Mouse (Mus musculus) lung, postnatal 4 days (tissue): ENCODE measurements around the gene Garnl3.

ENCODE experiments used
- DNase-seq, 2 experiments: peaks; one replicate each; pipeline ENCODE4 v3.0.0; 2021

Garnl3 gene

DNA sequence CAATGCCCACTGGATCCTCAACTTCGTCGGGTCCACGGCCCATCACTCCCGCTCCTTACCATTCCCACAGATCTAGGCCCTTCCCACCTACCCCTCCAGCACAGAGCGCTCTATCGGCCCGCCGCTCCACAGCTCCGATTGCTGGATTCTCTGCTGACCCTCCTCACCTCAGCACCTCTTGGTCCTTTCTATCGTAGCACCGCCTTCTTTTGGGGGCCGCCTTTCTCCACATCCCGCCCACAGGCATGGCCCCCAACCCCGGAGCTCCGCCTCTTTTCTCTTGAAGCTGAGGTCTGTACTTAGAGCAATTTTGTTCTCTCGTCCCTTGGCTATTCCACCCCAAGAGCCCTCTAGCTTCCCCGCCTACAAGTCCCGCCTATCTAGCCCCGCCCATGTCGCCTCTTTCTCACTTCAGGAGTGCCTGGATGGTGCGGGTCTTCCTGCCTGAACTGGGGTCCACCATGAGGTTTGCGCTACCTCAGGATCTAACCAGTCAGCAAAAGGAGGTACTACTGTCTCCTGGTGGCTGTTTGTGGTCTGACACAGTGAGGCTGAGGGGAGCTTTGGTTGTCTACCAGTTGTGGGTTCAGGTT, at the start of gene Garnl3:
Gene Garnl3, minus strand, starts transcription at position 155 of the 593 bp plus-strand sequence.
- peak; percentile 79 to 82 for DNase-seq

DNA sequence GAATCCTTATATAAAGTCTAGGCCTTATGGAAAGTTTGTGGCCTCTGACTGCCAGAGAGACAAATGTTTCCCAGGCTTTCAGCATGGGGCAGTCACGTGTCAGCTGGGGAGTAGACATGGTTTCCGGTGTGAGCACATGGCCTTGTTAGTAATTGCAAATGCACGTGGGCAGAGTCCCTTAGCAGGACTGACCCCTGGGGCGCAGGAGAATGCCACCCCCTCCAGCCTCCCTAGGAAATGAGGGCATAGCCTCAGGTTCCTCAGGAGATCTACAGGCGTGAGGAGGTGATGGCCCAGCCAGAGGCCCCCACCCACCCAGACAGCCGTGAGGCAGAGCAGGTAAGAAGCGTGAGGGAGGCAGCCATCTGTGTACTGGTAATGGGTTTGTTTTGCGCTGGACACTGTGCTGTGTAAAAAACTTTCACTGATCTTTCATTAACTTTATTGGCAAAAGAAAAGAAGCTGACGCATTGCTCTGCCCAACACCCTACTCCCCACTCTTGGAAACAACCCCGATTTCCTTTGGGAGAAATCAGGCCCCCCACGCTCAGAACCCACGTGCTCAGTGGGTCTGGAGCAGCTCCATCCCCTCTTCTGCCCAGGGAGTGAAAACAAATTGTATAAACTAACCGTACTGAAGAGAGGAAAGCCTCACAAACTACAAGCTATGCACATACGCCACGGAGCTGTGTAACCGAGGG, 48.6 kb upstream of the Garnl3 start:
- DNase-seq: peak; percentile 31 to 48

DNA sequence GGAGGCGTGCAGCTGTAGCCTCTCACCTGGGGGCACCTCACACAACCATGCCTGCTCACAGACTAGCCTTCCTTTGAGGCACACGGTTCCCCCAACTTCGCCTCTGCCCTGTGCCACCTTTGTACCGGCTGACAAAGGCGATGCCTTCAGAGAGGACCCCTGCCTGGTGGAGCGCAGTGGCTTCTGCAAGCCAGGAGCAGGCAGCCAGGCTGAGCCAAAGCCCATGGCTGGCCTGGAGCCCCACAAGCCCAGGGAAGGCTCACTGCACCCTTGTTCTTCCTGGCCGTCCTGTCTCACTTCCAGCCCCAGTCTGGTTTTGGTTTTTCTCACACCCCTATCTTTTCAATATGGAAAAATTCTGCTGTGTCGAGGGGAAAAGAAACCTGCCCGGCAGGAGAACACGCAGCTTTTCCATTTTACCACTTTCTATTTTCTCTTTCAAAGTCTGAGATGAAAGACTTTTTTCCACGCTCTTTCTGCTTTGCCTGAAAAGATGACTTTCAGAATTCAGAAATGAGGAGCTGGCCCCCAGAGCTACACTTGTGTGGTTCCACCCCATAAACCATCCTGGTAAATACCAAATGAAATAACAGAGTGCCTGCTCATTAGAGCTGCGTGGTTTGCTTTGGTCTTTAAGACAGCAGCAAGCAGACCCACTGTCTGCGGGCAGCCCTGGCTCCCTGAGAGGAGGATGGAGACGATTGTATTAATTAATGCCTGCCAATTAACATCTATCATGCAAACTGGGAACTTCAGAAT, 47.9 kb upstream of the Garnl3 start:
- no peak for DNase-seq

DNA sequence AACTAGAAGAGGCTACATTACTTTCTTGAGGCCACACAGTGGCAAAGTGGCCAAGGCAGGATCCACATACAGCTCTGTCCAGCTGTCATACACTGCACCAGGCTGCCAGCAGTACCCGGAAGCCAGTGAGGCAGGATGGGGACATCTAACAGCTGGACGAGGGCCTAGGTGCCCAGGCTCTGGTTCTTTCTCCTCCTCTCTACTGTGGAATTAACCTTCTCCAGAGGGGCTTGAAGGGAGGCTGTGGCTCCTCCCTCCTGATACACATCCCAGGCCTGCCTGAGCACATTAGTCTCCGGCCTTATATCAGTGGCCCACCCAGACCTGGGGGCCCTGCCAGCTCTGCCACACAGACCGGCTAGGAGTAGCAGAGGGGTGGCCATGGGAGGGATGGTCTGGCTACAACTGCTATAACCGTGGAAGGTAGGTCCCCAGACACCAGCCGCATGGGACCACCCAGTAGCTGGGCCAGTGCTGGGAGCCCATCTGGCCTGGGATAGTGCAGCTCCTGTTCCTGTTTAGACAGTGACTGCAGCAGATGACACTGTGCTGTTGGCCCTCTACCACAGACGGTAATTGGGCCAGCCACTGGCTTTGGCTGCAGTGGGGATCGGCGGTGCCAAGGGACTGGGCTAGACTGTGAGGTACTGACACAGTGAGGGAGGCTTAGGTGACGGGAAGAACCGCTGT, 46.9 kb upstream of the Garnl3 start:
- DNase-seq: peak; percentile 51 to 75

DNA sequence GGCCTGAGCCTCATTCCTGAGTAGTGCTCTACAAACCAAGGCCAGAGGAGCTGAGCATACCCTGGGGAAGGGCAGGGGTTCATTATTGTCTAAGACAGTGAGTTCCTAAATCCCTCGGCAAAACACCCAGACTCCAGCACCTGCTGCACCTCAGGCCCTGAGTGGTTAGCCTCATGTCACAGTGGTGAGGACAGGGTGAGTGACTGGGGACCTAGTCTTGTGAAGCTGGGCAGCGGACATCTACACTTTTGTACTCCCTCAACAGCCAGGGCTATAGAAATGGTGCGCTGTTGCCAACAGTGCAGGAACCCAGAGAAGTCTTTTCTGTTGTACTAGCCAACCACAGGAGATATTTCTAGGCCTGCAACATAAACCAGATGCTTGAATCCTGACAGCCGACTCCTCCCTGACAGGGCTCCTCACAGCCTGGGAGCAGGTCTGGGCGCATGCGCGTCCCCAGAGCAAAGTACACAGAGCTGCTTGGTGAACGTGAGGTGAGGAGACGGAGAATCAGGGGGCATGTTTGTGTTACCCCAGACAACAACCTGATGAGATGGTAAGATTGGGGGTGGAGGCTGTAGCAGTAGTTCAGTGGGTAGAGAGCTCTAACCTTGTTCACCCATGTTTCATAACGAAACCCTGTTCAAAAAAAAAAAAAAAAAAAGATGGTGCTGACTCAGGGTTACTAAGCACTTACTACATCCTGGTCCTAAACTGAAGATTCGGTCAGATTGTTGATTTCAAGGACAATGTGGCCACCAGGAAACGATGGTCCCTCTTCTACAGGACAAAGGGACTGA, 46.2 kb upstream of the Garnl3 start:
- DNase-seq: no peak

DNA sequence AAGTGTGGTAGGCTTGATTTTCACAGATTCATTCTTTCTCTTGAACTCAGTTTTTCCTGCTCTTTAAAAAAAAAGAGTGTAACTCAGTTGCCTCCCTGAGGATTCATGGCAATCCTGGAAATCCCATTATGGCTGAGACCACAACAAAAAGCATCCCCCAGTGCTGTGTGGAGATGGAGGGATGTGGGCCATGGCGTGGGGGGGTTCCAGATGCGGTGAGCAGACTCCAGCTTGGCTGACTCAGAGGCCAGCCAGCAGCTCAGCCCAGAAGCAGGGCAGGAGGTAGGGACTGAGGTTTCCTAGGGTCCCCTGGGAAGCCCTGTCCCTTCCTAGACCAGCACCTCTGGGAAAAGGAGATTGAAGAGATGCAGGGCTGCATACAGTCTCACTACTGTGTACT, 45.5 kb upstream of the Garnl3 start:
- no peak for DNase-seq

DNA sequence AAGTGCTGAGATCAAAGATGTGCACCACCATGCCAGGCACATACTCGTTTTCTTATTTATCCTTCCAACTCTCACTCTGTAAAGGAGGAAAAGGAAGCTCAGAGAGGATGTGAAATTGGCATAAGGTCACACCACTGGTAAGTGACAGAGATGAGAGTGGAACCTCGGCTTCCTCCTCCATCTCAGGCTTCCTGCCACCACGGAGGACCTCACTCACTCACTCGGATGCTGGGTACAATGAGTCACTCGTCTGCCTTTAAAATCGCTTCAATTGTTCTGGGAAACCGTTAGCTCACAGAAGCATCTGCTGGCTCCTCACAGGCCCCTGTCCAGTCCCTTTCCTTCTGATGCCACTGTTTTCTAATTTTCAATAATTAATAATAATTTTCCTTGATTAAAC, 45.1 kb upstream of the Garnl3 start:
- DNase-seq: no peak

DNA sequence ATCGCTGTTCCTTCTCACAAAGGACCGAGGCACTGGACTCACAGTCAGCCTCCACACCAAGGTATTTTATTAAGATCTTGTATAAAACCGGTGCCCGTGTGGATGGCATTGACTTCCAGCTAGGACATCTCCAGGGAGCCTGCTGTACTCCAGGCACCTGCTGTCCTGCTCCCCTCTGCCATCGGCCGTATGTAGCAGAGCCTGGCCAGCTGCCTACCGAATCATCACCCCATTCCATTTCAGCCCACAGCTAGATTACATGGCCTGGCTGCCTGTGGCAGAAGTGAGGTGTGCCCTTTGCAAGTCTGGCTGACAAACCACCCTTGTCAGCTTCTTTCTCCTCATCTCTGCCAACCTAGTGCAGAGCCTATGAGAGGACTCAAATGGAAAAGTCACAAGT, 42.2 kb upstream of the Garnl3 start:
- no peak for DNase-seq

DNA sequence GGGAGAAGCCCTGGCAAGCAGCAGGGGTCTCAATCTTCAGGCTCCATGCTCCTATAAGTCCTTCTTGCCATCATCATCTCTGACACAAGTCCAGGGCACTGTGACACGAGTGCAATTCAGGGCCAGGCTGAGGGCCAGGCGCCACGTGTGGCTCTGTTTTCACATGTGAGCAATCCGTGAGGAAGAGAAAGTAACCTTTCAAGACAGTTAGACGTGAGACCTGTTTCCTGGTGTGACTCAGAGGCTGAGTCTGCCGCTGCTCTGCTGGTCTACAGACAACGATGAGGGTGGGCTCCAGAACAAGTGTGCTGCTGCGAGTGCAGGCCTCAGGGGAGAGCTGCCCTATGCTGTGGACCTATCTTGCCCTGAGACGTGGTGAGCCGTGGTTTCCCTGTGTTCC, 41.7 kb upstream of the Garnl3 start:
- DNase-seq: no peak

DNA sequence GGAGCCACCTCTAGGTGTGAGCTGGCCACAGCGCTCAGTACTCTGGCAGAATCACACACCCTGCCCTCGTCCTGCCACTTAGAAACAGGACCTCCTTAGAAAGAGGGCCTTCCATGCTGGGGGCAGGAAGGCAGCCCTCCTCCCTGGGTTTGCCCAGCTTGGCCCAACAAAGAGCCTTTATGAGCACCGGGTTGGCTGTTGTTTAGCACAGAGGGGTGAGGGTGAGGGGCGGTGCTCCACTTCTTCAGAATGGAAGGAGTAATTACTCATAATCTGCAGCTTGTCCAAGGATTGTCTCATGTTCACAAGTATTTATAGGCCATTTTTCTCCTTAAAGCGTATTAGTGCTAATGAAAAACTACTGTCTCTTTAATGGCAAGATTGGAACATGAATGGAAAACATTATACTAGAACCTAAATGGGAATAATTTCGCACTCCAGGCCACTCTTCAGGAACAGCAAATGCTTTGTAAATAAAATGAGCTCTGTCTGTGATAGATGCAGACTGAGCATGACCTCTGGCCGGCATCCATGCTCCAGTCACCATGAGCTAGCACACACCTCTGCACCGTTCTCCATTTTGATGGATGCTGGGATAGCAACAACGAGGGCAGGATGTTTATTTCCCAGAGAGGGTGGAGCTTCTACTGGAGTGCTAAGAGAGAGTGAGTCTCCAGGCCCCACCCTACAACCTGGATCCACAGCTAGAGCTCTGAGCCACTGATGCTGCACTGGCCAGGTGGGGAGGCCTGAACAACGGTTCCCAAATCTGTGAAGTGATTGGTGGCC, 39.5 kb upstream of the Garnl3 start:
- no peak for DNase-seq

DNA sequence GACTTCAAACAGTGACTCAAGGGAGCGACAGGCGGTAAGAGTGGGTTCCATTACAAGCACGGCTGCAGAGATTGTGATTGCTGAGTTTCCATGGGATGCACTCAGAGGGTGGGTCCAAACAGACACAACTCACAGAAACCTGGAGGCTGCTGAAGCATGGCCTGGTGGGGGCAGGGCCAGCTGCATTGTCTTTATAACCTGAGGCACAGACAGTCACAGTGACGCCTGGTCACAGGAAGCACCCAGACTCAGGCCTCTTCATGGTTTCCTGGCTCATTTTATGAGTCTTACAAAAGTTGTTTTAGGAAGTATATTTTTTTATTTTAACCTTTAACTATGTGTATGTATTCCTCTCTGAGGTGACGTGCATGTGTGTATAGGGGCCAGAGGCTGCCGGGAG, 38.0 kb upstream of the Garnl3 start:
- DNase-seq: no peak

DNA sequence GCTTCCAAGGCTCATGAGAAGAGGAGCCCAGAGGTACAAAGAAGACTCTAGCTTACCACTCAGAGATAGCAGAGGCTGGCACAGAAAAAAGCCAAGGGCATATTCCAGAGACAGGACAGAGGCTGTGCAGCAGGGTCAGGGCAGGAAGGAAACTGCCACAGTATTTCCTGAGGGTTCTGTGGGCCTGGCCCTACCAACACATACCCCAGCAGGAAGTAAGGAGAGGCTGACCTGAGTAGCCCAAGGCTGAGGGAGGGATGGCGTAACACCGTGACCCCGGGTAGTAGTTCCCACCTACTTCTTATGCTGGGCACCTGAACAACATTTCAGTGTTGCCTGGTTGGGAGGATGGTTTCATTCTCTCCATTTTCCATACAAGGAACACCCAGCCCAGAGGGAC, 35.6 kb upstream of the Garnl3 start:
- no peak for DNase-seq

DNA sequence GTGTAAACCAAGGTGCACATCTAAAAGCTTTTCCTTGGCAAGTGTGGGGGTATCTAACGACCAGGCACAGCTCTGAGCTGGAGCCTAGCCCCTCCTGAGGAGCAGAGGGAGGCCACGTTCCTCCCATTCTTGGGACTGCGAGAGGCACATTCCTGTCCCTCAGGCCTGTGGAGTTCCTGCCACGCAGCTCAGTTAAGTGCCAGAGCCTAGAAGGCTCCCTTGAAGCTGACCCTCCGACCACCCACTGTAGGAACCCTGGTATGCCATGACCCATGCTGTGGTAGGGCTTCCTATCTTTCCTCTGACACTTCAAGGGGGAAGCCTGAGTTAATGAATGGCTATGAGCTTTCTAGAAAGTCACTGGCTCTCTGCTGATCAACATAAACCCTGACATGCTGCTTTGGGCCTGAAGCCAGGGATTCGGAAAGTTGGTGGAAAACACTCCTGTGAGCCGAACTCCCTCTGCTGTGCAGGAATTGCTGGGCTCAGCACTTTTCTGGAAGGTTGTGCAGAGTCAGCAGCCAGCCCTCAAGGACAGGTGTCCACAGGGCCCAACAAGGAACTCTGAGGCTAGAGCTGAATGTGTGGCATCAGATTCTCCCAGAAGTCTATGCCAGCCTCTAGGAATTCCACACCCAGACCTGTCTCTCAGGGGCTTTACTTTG, 34.4 kb upstream of the Garnl3 start:
- DNase-seq: peak; percentile 39 to 69

DNA sequence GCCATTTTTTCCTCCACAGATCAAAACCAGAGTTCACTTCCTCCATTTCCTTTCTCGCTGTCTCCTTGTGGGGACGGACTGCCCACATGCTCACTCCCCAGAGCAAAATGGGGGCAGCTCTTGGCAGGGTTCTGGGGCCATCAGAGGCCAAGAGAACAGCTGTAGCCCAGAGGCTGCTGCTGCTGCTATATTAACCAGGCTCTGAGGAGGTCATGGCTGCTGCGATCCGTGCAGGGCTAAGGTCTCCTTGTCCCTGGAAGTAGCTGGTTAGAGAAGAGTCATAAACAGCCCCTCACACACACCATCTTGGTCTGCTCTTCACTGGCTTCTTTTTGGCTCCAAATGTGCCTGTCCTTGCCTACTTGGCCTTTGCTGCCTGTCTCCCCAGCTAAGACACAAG, 33.8 kb upstream of the Garnl3 start:
- peak; percentile 31 to 69 for DNase-seq

DNA sequence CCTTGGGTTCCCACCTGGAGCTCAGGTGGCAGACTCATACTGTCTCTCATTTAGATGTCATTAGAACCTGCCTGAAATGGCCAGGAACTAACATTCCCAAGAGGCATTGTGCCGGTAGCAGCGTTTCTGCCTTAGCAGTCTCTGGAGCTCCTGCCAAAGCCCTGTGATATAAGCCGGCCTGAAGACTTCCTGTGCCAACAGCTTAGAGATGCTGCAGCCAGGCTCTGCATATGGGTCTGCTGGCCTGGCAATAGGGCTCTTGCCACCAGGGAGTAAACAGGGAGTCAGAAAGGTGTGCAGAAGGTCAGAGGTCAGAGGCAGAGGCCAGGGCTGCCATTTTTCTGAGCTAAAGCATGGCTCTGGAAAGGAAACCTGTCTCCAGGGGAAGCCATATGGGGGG, 33.2 kb upstream of the Garnl3 start:
- DNase-seq: peak; percentile 28 to 43

DNA sequence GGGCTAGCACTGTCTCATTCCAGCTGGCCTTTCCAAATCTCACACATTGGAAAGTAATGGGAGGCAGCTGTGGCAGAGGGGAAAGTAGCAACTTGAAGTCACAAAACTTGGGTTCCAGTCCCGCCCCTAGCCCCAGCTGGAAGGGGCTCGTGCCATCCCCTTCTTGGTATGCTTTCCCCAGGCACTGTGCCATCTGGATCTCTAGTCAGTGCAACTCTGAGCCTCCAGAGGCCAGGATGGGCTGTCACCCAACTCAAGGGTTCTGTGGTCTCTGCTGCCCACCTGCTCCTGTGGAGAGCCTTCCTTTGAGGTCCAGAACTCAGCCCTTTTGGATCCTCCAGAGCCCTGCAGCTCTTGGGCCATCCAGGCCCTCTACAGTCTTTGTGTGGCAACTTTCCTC, 30.7 kb upstream of the Garnl3 start:
- no peak for DNase-seq

DNA sequence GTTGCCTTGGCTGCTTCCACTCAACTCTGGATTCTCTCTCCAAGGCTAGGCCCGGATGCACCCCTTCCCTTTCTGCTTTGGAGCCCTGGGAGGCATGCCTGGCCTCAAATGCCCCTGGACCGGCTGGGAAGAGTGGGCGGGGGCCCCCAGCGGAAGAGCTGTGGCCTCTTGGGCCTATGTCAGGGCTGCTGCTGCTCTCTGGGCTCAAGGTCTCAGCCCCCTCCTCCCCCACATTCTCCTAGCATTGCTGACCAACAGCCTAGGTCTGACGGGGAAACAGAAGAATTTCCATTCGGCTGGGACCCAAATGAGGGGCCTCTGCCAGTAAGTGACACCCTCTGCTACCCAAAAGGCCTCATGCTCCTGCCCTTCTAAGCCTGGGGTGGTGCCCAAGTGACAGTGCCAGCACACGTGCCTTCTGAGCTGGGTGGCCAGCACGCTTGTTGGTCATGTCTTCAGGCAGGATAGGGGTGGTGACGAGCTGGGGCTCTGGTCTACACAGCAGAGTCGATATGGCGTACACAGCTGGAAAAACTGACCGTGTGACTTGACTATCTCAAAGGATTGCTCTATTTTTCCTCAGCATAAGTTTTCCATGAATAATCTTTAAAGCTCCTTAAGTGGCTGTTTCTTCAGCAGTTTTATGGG, 29.0 kb upstream of the Garnl3 start:
- DNase-seq: peak; percentile 35 to 66

DNA sequence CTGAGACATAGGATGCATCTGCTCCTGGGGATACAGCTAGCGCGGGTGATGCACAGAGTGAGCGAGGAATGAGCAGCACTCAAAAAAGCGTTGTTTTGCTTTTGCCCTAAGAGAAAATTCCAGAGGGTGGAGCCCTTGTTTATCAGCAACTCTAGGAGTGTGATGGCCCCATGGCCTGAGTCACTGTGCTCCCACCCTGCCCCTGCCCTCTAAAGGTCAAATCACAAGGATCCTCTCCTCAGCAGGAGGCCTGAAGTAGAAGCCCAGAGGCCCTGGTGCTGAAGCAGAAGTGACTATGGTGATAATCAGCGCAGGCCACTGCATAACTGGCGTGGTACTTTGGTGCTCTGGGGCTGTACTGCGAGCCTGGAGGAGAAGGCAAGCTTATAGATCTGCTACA, 28.1 kb upstream of the Garnl3 start:
- DNase-seq: no peak

DNA sequence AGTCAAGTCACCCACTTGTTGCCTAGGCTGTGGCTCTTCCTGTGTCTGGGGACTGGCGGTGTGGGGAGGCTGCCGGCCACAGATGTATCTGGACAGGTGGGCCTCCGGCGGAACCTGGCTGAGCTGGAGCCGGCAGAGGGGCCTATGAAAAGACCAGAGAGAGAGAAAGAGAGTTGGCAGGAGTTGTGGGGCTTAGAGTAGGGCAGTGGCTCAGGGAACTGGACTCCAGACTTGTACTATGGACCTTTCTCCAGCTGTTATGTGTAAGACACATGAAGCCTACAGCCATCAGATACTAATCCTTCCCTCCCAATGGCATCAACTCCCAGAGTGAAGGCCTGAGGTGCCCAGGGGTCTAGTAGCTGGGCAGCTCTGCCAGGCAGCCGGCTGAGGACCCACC, 27.4 kb upstream of the Garnl3 start:
- no peak for DNase-seq

DNA sequence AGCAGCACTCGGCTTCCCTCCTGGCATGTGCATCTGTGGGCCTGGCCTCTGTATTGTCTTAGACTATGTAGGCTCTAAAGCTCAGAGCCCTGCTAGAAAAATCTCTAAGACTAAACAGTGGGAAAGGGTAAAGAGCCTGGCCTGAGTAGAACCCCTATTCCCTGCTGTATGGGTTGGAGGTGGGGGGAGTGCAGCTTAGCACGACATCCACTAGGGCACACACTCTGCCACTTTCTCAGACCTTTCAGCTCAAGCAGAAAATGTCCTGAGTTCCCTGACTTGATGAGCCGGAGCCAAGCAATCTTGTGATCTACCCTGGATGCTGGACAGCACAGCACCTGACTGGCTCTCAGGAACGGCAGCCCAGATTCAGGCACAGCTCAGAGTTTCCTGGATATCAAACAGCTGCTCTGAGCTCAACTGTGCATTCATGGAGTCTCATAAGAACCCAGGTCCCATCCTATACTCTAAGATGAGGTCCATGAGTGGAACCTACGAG, 24.9 kb upstream of the Garnl3 start:
- no peak for DNase-seq
